Mouse (Mus musculus) heart, embryonic 11.5 days (tissue): Measurements from ENCODE around the gene Gucy2e. TPM values are rescaled to one million over a fixed set of nuclear protein-coding genes. Genes with fewer than 3 reads are reported as not detected.
A peak's percentile ranks its signal among the peaks of the same experiment; 100 is the strongest.

ENCODE experiments used
- ATAC-seq: fragments of 200-750 bp; cut with Nextera tagmentation; replicated peaks from 2 replicates; pipeline ENCODE4 v1.8.0; 2017; ENCODE audit warnings: moderate library complexity; ENCODE audit not compliant: insufficient number of reproducible peaks, low FRiP score, low TSS enrichment
- H3K27ac ChIP-seq: fragments of 300-500 bp; sonication (generic); 2 replicates; pipeline ENCODE4 v1.5.1; 2014; ENCODE audit warnings: mild to moderate bottlenecking, low read depth, low read length
- H3K27me3 ChIP-seq: fragments of 300-500 bp; sonication (generic); 2 replicates; pipeline ENCODE4 v1.6.1; 2014; ENCODE audit warnings: mild to moderate bottlenecking, low read length, mixed read lengths; ENCODE audit not compliant: control insufficient read depth, insufficient read depth
- H3K36me3 ChIP-seq: fragments of 300-500 bp; sonication (generic); 2 replicates; pipeline ENCODE4 v1.6.1; 2014; ENCODE audit warnings: mild to moderate bottlenecking, low read length, moderate library complexity, mixed read lengths; ENCODE audit not compliant: control insufficient read depth, insufficient read depth
- H3K4me1 ChIP-seq: fragments of 300-500 bp; sonication (generic); 2 replicates; pipeline ENCODE4 v1.6.1; 2014; ENCODE audit warnings: low read length; ENCODE audit not compliant: control insufficient read depth, insufficient read depth
- H3K4me2 ChIP-seq: fragments of 300-500 bp; sonication (generic); 2 replicates; pipeline ENCODE4 v1.6.1; 2014; ENCODE audit warnings: mild to moderate bottlenecking, moderate library complexity
- H3K4me3 ChIP-seq: fragments of 300-500 bp; sonication (generic); 2 replicates; pipeline ENCODE4 v1.5.1; 2014; ENCODE audit warnings: low read depth, low read length
- H3K9ac ChIP-seq: fragments of 300-500 bp; sonication (generic); 2 replicates; pipeline ENCODE4 v1.6.1; 2014; ENCODE audit warnings: mild to moderate bottlenecking, low read depth, low read length, moderate library complexity
- H3K9me3 ChIP-seq: fragments of 300-500 bp; sonication (generic); replicated peaks from 2 replicates; pipeline ENCODE4 v1.6.1; 2016; ENCODE audit warnings: low read length; ENCODE audit not compliant: control insufficient read depth
- WGBS: fragments of 180-500 bp; shearing (Covaris S2); extraction: QIAGEN DNeasy Blood & Tissue Kit; methylation state at CpG from one replicate; pipeline ENCODE4 v1.1.7; 2014; ENCODE audit not compliant: insufficient replicate concordance; 5-methylcytosine and 5-hydroxymethylcytosine counted together
- polyA plus RNA-seq: library from polyadenylated mRNA; unstranded; fragments of >200 nt; fragmentation: Nextera tagmentation; extraction: Ambion mirVana; gene quantifications from 2 replicates; pipeline ENCODE4 v1.2.1, GENCODE M21; 2014

The Gucy2e gene
- polyA plus RNA-seq, 1 experiment from 2014 or later: 0.13 TPM

GRCm38 (mm10) chr11:69230420-69230819 is 6.4 kb downstream of the Gucy2e start:
- H3K4me3 ChIP-seq: no peak overlapping the region
- no peaks in the 10 kb centered on the region for H3K9me3 ChIP-seq
- peaks cover 34% of the 10 kb centered on the region for H3K27me3 ChIP-seq
- no peaks in the 10 kb centered on the region for H3K36me3 ChIP-seq
- no peaks in the 10 kb centered on the region for H3K4me1 ChIP-seq
- 65% methylated on average over 4 of the region's 4 CpGs for WGBS
- H3K27ac ChIP-seq: no peak overlapping the region
- no peak for ATAC-seq
- no peak overlapping the region for H3K9ac ChIP-seq
- no peak overlapping the region for H3K4me2 ChIP-seq

GRCm38 (mm10) chr11:69225715-69226114 is 11.1 kb downstream of the Gucy2e start:
- no peak overlapping the region for H3K27ac ChIP-seq
- no peaks in the 10 kb centered on the region for H3K36me3 ChIP-seq
- H3K9me3 ChIP-seq: 0 out of 2 replicates have a peak, but pooled peaks cover 3% of the 10 kb centered on the region
- 0 out of 2 replicates have a peak, but pooled peaks cover 9% of the 10 kb centered on the region for H3K4me1 ChIP-seq
- no peak overlapping the region for H3K9ac ChIP-seq
- no peak overlapping the region for H3K4me2 ChIP-seq
- no peak for ATAC-seq
- 74% methylated on average over 1 of the region's 1 CpGs for WGBS
- H3K27me3 ChIP-seq: peaks cover 16% of the 10 kb centered on the region; the same call in 1 of the 2 replicates
- H3K4me3 ChIP-seq: no peak overlapping the region

- 0 out of 2 replicates have a peak, but pooled peaks cover 3% of the 10 kb centered on the region for H3K9me3 ChIP-seq
- WGBS: 71% methylated on average over 4 of the region's 4 CpGs
- no peak overlapping the region for H3K9ac ChIP-seq
- no peak overlapping the region for H3K4me2 ChIP-seq
- peaks cover 18% of the 10 kb centered on the region; the same call in 1 of the 2 replicates for H3K27me3 ChIP-seq
- 0 out of 2 replicates have a peak, but pooled peaks cover 9% of the 10 kb centered on the region for H3K4me1 ChIP-seq
- no peak for ATAC-seq
- no peak overlapping the region for H3K27ac ChIP-seq
- no peaks in the 10 kb centered on the region for H3K36me3 ChIP-seq
- no peak overlapping the region for H3K4me3 ChIP-seq
Observed at GRCm38 (mm10) chr11:69223101-69223500, 13.7 kb downstream of the Gucy2e start.

GRCm38 (mm10) chr11:69221070-69221469 is 15.8 kb downstream of the Gucy2e start:
- ATAC-seq: no peak

GRCm38 (mm10) chr11:69218661-69219060 is 18.2 kb downstream of the Gucy2e start:
- ATAC-seq: no peak

More at GRCm38 (mm10) chr11:69221070-69221469, 15.8 kb downstream of the Gucy2e start:
- WGBS: 30% methylated on average over 4 of the region's 4 CpGs
- 0 out of 2 replicates have a peak, but pooled peaks cover 3% of the 10 kb centered on the region for H3K9me3 ChIP-seq
- H3K36me3 ChIP-seq: no peaks in the 10 kb centered on the region
- no peak overlapping the region for H3K27ac ChIP-seq
- no peak overlapping the region for H3K4me3 ChIP-seq
- H3K4me1 ChIP-seq: 0 out of 2 replicates have a peak, but pooled peaks cover 9% of the 10 kb centered on the region
- 0 out of 2 replicates have a peak, but pooled peaks cover 14% of the 10 kb centered on the region for H3K27me3 ChIP-seq
- no peak overlapping the region for H3K4me2 ChIP-seq
- H3K9ac ChIP-seq: no peak overlapping the region

GRCm38 (mm10) chr11:69217411-69217810 is 19.4 kb downstream of the Gucy2e start:
- 82% methylated on average over 5 of the region's 5 CpGs for WGBS
- Histone ChIP-seq H3K27ac (no peak overlapping the region), H3K4me2 (no peak overlapping the region), H3K9me3 (no peaks in the 10 kb centered on the region), H3K27me3 (0 out of 2 replicates have a peak, but pooled peaks cover 13% of the 10 kb centered on the region), H3K4me1 (0 out of 2 replicates have a peak, but pooled peaks cover 9% of the 10 kb centered on the region), H3K9ac (no peak overlapping the region), H3K4me3 (no peak overlapping the region), H3K36me3 (no peaks in the 10 kb centered on the region)
- no peak for ATAC-seq

More at GRCm38 (mm10) chr11:69218661-69219060, 18.2 kb downstream of the Gucy2e start:
- Histone ChIP-seq H3K27ac (no peak overlapping the region), H3K4me2 (no peak overlapping the region), H3K9ac (no peak overlapping the region), H3K27me3 (0 out of 2 replicates have a peak, but pooled peaks cover 13% of the 10 kb centered on the region), H3K36me3 (no peaks in the 10 kb centered on the region), H3K4me3 (no peak overlapping the region), H3K9me3 (no peaks in the 10 kb centered on the region), H3K4me1 (0 out of 2 replicates have a peak, but pooled peaks cover 9% of the 10 kb centered on the region)
- 58% methylated on average over 2 of the region's 2 CpGs for WGBS

- H3K9me3 ChIP-seq: no peaks in the 10 kb centered on the region
- no peak for ATAC-seq
- H3K9ac ChIP-seq: no peak overlapping the region
- 0 out of 2 replicates have a peak, but pooled peaks cover 2% of the 10 kb centered on the region for H3K27me3 ChIP-seq
- no peaks in the 10 kb centered on the region for H3K36me3 ChIP-seq
- H3K4me2 ChIP-seq: peak overlapping the region; percentile 19; the same call in 1 of the 2 replicates
- WGBS: 19% methylated on average over 2 of the region's 2 CpGs
- H3K4me1 ChIP-seq: no peaks in the 10 kb centered on the region
- no peak overlapping the region for H3K27ac ChIP-seq
- H3K4me3 ChIP-seq: no peak overlapping the region
Observed at GRCm38 (mm10) chr11:69211431-69211830, 25.4 kb downstream of the Gucy2e start.

GRCm38 (mm10) chr11:69202469-69203230 is 34.2 kb downstream of the Gucy2e start:
- Histone ChIP-seq H3K27me3 (peaks cover 8% of the 10 kb centered on the region), H3K27ac (no peak overlapping the region), H3K36me3 (no peaks in the 10 kb centered on the region), H3K4me3 (no peak overlapping the region), H3K9me3 (no peaks in the 10 kb centered on the region), H3K4me1 (peaks cover 1% of the 10 kb centered on the region), H3K9ac (no peak overlapping the region), H3K4me2 (no peak overlapping the region)
- 69% methylated on average over 13 of the region's 13 CpGs for WGBS
- ATAC-seq: no peak
